Mouse (Mus musculus) kidney, embryonic 15.5 days (tissue): ENCODE results near the gene Spag9. TPM values are rescaled to one million over a fixed set of nuclear protein-coding genes. Genes with fewer than 3 reads are reported as not detected.

Source experiments
- ATAC-seq: fragments of 200-750 bp; cut with Nextera tagmentation; replicated peaks from 2 replicates; pipeline ENCODE4 v1.8.0; 2017; ENCODE audit warnings: moderate TSS enrichment; ENCODE audit not compliant: low FRiP score
- H3K27ac ChIP-seq: fragments of 300-500 bp; sonication (generic); 2 replicates; pipeline ENCODE4 v1.5.1; 2015; ENCODE audit warnings: mild to moderate bottlenecking, inconsistent platforms
- H3K27me3 ChIP-seq: fragments of 300-500 bp; sonication (generic); 2 replicates; pipeline ENCODE4 v1.6.1; 2015; ENCODE audit warnings: inconsistent platforms
- H3K36me3 ChIP-seq: fragments of 300-500 bp; sonication (generic); 2 replicates; pipeline ENCODE4 v1.6.1; 2015; ENCODE audit warnings: inconsistent platforms
- H3K4me1 ChIP-seq: fragments of 300-500 bp; sonication (generic); 2 replicates; pipeline ENCODE4 v1.6.1; 2015; ENCODE audit warnings: inconsistent platforms
- H3K4me2 ChIP-seq: fragments of 300-500 bp; sonication (generic); 2 replicates; pipeline ENCODE4 v1.6.1; 2015; ENCODE audit warnings: moderate library complexity, mild to moderate bottlenecking, inconsistent platforms
- H3K4me3 ChIP-seq: fragments of 300-500 bp; sonication (generic); replicated peaks from 2 replicates; pipeline ENCODE4 v1.5.1; 2015; ENCODE audit warnings: mild to moderate bottlenecking, inconsistent platforms
- H3K9ac ChIP-seq: fragments of 300-500 bp; sonication (generic); 2 replicates; pipeline ENCODE4 v1.6.1; 2015; ENCODE audit warnings: mild to moderate bottlenecking, inconsistent platforms
- H3K9me3 ChIP-seq: fragments of 300-500 bp; sonication (generic); replicated peaks from 2 replicates; pipeline ENCODE4 v1.6.1; 2016; ENCODE audit warnings: inconsistent platforms
- WGBS: fragments of 180-500 bp; shearing (Covaris S2); methylation state at CpG from one replicate; pipeline ENCODE4 v1.1.7; 2015; ENCODE audit warnings: mixed read lengths; 5-methylcytosine and 5-hydroxymethylcytosine counted together
- polyA plus RNA-seq: library from polyadenylated mRNA; unstranded; fragments of >200 nt; fragmentation: Nextera tagmentation; extraction: Ambion mirVana; gene quantifications from 2 replicates; pipeline ENCODE4 v1.2.1, GENCODE M21; 2015

The Spag9 gene
- polyA plus RNA-seq, 1 experiment from 2014 or later, result 37.2 TPM

DNA sequence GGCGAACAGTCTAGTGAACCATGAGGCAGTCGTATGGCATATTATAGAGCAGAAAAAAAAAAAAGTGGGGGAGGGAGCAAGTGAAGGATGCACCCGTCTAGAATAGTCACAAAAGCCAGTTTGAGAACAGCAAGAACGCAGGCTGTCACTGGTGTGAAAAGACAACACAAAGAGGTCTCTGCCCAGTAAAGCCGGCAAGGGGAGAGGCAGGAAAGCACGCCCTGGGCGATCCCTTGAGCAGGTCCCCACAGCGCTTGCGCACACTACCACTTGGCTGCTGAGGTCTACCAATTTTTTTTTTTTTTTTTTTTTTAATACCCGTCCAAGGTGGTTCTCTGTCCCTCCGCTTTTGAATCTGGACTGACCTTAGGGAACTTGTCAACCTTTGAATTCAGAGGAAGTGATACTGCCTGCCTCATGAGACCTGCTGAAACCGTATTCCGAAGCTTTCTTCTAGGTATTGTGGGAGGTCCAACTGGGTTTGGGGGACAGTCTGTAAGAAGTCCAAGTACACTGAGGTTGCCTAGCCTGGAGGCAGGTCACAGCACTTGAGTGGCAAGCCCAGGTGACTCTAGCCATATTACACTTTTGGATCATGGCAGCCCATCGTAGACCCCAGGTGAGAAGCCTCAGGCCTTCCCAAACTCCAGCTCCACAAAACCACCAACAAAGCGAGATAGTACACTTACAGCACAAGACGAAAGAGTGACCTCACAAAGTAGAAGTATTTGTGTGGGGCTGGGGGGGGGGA is 153.8 kb downstream of the Spag9 start:
- H3K9ac ChIP-seq, result no peak overlapping the region; the same call in 1 of the 2 replicates
- H3K4me2 ChIP-seq, result peak overlapping the region; percentile 95
- H3K27ac ChIP-seq, result no peak overlapping the region
- H3K9me3 ChIP-seq, result no peaks in the 10 kb centered on the region
- peaks cover 27% of the 10 kb centered on the region for H3K4me1 ChIP-seq
- no peak for ATAC-seq
- peak overlapping the region; percentile 53 for H3K4me3 ChIP-seq
- peaks cover 16% of the 10 kb centered on the region; the same call in 1 of the 2 replicates for H3K27me3 ChIP-seq
- WGBS, result 25% methylated on average over 16 of the region's 16 CpGs
- no peaks in the 10 kb centered on the region for H3K36me3 ChIP-seq

DNA sequence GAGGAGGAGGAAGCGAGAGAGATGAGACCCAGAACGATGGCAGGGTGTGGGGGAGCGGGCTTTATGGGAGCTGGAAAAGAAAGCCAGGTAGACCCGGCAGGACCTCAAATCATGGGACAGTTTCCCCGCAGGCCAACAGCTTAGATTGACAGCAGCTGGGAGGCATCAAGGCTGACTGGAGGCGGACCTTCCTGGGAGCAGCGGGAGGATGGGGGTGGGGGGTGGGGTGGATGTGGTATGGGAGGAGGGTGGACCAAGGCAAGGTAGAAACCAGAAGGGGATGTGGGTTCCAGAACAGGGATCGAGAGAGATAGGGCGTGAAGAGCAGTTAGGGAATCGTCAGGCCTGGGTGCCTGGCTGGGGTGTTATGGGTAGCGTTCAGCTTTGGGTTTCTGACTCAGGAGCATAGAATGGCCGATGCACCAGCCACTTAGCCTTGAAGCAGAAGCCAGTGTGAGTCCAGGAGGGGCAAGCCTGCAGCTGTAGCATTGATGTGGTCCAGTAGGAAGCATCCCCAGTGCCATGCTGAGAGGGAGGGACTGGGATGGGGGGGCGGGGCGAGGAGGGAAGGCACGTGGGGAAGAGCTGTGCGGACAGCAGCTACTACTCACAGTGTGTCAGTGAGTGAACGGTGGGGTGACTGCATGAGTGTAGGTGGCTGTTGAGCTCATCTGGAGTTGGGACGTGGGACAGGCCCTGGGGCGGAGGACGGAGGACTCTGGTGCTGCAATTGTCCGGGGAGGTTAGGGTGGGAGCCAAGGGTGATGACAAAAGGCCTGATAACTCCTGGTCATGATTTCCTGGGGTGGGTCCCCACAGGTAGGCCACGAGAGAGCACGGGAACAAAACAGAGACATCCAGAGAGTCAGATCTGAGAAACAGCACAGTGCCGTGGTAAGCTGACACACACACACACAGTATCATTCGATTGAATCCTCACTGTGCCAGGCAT is 154.9 kb downstream of the Spag9 start:
- Histone ChIP-seq H3K9me3 (no peaks in the 10 kb centered on the region), H3K4me2 (peak overlapping the region; percentile 40), H3K27ac (no peak overlapping the region), H3K4me1 (peaks cover 27% of the 10 kb centered on the region), H3K27me3 (peaks cover 16% of the 10 kb centered on the region; the same call in 1 of the 2 replicates), H3K36me3 (no peaks in the 10 kb centered on the region), H3K4me3 (no peak overlapping the region), H3K9ac (no peak overlapping the region)
- ATAC-seq, result peak; percentile 45; the same call in 1 of the 2 replicates
- WGBS, result 35% methylated on average over 25 of the region's 25 CpGs

DNA sequence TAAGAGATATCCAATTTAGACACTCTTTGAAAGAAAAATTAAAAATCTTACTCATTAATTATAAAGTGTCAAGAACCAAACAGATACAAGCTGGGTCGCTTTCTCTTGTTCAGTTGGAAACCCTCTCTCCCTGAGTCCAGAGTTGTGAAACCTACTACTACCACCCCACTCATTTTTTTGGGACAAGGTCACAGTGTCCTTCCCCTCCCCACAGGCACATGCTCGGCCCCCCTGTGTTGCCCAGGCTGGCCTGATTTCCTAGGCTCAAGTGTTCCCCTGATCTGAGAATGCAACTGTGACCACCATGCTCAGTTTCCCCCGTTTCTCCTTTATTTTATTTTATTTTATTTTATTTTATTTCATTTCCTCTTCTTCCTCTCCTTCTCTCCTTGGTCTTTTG is 158.3 kb downstream of the Spag9 start:
- Histone ChIP-seq H3K36me3 (no peaks in the 10 kb centered on the region), H3K4me1 (peaks cover 28% of the 10 kb centered on the region), H3K4me2 (no peak overlapping the region), H3K27me3 (peaks cover 10% of the 10 kb centered on the region; the same call in 1 of the 2 replicates), H3K4me3 (no peak overlapping the region), H3K27ac (no peak overlapping the region), H3K9ac (no peak overlapping the region), H3K9me3 (no peaks in the 10 kb centered on the region)
- no peak for ATAC-seq
- WGBS, result 74% methylated on average over 3 of the region's 3 CpGs

DNA sequence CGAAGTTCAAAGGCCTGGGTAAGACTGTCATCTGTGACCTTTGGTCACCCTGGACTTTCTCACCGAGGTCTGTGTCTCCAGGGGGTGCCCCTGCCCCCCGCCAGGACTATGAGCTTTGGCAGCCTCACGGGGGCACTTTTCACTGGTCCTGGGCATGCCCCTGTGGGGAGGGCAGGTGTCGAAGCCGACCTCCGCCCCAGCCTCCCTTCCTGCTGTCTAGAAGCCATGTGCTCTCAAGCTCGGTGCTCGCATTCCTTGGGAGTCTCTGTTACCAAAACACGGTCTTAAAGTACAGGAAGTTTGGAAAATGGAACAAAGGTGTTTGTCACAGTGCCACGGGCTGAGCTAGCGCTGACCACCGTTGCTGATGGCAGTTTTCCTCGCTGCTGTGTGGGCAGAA is 162.6 kb downstream of the Spag9 start:
- Histone ChIP-seq H3K27ac (peak overlapping the region; percentile 51), H3K4me2 (no peak overlapping the region; the same call in 1 of the 2 replicates), H3K4me3 (no peak overlapping the region), H3K9me3 (no peaks in the 10 kb centered on the region), H3K27me3 (no peaks in the 10 kb centered on the region), H3K36me3 (no peaks in the 10 kb centered on the region), H3K4me1 (peaks cover 40% of the 10 kb centered on the region), H3K9ac (no peak overlapping the region)
- ATAC-seq, result 0 out of 2 replicates have a peak, but pooled peaks have one; percentile 7
- WGBS, result 28% methylated on average over 14 of the region's 14 CpGs

DNA sequence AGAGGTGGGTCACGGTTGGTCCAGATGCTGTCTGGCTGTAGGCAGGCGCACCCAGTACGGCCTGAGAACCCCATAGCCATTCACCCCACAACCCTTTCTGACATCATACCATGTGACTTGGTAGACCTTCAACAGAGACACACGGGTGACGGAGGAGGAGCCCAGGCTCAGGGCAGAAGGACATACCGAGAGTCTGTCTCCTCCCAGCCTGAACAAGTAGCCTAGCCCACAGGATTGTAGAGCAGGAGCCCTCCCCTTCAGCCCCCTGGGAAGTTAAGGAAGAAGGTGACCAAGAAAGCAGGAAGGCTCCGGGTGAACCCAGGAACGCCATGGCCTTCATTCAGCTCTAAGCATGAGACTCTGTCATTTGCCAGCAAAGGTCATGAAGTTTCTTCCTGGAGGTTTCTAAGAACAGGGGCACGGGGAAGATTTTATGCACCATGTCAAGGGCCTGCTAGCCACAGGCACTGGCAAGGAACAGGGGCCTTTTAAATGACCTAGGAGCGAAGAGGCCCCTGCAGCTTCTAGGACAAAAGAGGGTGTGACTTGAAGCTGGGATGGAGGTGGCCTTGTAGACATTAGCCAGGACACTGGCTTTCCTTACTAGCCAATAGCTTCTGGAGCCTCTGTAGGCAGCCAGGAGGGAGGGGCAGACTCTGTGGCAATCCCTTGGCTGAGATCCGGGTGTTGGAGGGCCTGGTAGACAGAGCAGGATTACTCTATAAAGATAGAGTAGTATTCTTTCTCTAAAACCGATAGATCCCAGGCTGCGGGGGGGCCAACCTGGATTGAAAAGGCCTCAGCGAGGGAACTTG is 163.4 kb downstream of the Spag9 start:
- WGBS, result 59% methylated on average over 14 of the region's 14 CpGs
- Histone ChIP-seq H3K4me3 (no peak overlapping the region), H3K27me3 (no peaks in the 10 kb centered on the region), H3K4me1 (peaks cover 40% of the 10 kb centered on the region), H3K27ac (peak overlapping the region; percentile 51), H3K4me2 (no peak overlapping the region), H3K9me3 (no peaks in the 10 kb centered on the region), H3K9ac (no peak overlapping the region), H3K36me3 (no peaks in the 10 kb centered on the region)
- ATAC-seq, result 0 out of 2 replicates have a peak, but pooled peaks have one; percentile 12

DNA sequence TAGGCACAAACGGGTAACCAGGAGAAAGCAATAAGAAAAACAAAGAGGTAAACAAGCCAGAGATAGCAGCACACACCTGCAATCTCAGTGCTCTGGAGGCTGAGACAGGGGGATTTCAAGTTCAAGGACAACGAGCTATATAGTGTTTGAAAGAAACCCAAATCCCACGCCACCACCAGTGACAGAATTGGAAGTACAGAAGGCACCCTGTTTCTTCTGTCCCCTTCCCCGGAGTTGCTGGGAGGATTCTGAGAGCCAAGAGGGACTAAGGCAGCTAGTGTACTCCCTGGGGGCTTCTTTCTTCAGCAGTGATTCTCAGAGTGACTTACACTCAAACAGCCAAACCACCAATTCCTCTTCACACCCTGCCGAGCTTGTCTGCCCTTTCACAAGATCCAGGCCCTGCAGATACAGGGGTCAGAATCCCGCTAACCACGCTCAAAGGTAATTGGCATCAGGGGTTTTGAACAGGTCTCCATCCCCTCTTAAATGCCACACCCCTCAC is 164.1 kb downstream of the Spag9 start:
- 54% methylated on average over 7 of the region's 7 CpGs for WGBS
- Histone ChIP-seq H3K4me2 (peak overlapping the region; percentile 49), H3K9me3 (no peaks in the 10 kb centered on the region), H3K9ac (no peak overlapping the region), H3K4me1 (peaks cover 40% of the 10 kb centered on the region), H3K4me3 (no peak overlapping the region), H3K27me3 (no peaks in the 10 kb centered on the region), H3K36me3 (no peaks in the 10 kb centered on the region), H3K27ac (peak overlapping the region; percentile 79)
- no peak for ATAC-seq

DNA sequence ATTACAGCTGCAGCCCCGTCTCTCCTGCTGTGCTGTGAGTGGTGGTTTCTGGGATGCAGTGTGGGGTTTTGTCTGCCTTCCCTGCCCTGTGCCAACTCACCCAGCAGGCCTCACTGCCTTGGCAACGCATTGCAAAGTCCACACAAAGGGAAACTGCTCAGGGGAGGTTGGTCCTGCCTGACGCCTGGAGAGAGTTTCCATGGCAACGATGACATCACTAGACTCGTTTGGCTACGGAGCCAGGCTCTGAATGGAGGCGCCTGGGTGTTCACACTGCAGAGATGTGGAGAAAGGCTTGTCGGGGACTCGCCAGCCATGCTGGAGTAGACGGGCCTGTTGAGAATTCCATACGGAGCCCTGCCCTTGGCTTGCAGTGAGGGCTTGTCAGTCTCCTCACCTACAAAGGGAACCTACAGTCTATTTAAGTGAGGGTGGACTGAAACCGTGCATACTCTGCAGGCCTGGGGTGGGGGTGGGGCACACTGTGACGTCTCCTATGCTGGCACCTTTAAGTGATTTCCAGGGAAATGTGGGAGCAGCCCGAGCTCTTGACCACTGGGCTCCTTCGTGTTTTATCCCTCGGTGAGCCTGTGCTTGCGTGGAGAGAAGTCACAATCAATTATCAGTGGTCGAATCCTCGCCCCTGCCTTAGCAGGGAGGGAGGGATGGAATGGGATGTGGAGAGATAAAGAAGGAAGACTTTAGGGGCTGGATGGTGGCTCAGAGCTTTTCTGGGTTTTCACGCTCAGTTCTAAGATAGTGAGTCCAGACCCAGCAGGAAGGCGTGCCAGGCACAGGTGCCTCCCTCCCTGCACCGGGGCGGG is 164.8 kb downstream of the Spag9 start:
- Histone ChIP-seq H3K27me3 (no peaks in the 10 kb centered on the region), H3K9ac (no peak overlapping the region), H3K4me1 (peaks cover 40% of the 10 kb centered on the region), H3K4me2 (peak overlapping the region; percentile 49), H3K36me3 (no peaks in the 10 kb centered on the region), H3K27ac (peak overlapping the region; percentile 79), H3K4me3 (peak overlapping the region; percentile 8; the same call in 1 of the 2 replicates), H3K9me3 (no peaks in the 10 kb centered on the region)
- 8% methylated on average over 22 of the region's 23 CpGs for WGBS
- peak; percentile 81 for ATAC-seq

DNA sequence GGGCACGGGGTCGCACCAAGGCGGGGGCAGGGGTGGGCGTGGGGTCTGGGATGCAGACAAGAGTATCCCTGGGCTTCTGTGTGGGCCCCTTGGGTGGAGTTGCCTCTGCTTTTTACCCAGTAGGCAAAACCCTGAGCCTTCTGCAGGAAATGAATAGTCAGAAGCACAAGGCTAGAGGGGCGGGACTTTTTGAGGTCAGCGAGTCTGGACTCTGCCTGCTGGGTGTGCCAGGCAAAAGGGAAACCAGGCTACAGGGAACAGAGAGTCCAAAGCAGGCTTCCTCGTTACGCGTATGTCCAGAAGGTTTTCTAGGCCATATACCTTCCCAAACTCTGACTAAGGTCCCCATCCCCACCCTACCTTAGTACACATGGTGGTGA is 165.4 kb downstream of the Spag9 start:
- 39% methylated on average over 9 of the region's 9 CpGs for WGBS
- peak; percentile 65 for ATAC-seq
- Histone ChIP-seq H3K27me3 (no peaks in the 10 kb centered on the region), H3K27ac (peak overlapping the region; percentile 79), H3K9me3 (no peaks in the 10 kb centered on the region), H3K36me3 (no peaks in the 10 kb centered on the region), H3K4me3 (no peak overlapping the region), H3K4me2 (peak overlapping the region; percentile 49), H3K9ac (no peak overlapping the region), H3K4me1 (peaks cover 46% of the 10 kb centered on the region)

DNA sequence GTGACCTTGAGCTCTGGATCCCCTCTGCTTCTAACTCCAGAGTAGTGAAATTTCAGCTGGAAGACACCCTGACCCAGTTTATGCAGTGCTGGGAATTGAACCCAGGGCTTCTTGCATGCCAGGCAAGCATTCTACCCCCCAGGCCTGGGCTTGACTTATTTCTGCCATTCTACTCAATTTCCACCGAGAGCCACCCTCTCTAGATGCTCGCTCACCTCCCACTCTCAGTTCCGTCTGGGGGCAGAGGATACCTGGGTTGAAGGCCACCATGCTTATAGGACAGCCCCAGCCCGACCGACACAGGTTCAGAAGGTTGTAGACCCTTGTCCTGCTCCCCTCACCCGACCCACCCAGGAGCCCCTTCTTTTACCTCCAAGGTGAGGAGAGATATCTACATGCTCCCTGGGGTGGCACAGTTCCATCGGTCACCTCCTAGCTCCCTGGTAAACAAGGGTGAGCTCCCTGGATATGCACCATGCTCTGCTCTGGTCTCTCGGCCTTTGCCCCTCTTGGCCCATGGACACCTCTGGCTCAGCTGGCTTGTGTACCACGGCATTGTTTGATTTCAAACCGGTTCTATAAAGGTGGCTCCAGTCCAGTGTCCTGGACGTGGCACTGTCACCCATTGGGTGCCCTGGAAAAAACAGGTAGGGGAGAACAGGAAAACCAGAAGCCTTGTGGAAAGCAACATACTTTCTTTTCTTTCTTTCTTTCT is 166.1 kb downstream of the Spag9 start:
- Histone ChIP-seq H3K9me3 (no peaks in the 10 kb centered on the region), H3K36me3 (no peaks in the 10 kb centered on the region), H3K27me3 (no peaks in the 10 kb centered on the region), H3K4me2 (no peak overlapping the region), H3K4me3 (no peak overlapping the region), H3K9ac (no peak overlapping the region), H3K4me1 (peaks cover 46% of the 10 kb centered on the region), H3K27ac (peak overlapping the region; percentile 79; the same call in 1 of the 2 replicates)
- no peak for ATAC-seq
- WGBS, result 85% methylated on average over 11 of the region's 11 CpGs

DNA sequence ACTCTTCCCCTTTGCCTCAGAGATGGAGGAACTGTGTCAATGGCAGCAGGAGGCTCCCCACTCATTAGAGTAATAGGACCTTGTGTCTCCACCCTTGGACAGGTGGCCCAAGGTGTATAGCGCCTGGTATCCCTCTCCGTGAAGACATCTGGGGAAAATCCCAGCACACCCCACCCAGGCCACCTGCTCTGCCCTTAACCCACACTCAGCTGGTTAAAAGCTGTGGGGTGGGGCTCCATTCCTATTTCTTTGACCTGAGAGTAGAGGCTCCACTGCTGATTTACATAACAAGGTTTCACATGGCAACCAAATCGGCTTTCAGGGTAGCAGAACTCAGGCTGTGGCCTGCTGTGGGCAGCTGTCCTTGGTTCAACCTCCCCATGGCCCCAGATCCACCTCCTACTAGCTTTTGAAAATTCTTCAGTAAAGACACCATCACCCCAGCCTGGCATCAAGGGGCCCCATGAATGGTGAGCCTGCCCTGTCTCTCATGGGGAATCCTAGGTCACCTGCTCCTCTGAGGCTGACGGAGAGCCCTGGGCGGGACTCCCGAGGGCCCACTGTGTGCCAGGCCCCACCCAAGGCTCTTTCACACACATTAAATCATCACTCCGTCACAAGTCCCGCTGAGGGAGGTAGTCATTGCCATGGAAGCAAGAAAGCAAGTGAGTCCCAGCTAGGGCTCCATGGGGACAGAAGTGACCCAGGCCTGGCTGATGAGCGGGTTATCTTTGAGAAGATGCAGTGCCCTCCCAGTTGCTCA is 167.3 kb downstream of the Spag9 start:
- no peak for ATAC-seq
- Histone ChIP-seq H3K9me3 (no peaks in the 10 kb centered on the region), H3K9ac (no peak overlapping the region), H3K4me2 (no peak overlapping the region), H3K4me1 (peaks cover 50% of the 10 kb centered on the region), H3K4me3 (no peak overlapping the region), H3K36me3 (no peaks in the 10 kb centered on the region), H3K27ac (no peak overlapping the region), H3K27me3 (no peaks in the 10 kb centered on the region)
- WGBS, result 79% methylated on average over 9 of the region's 9 CpGs
